Mouse (Mus musculus) CD4-positive, CD25-positive, alpha-beta regulatory T cell, adult 2 months (primary cell): ENCODE measurements around the gene Smyd3.

Experiments used
- DNase-seq: peaks from one replicate; pipeline ENCODE4 v3.0.0-alpha.2; 2012; ENCODE audit warnings: low read depth, low spot score

Gene Smyd3

GRCm38 (mm10) chr1:179231777-179232661, 285.8 kb downstream of the Smyd3 start:
- peak; percentile 78 for DNase-seq

GRCm38 (mm10) chr1:179229515-179229914, 288.3 kb downstream of the Smyd3 start:
- DNase-seq: peak; percentile 35

DNA sequence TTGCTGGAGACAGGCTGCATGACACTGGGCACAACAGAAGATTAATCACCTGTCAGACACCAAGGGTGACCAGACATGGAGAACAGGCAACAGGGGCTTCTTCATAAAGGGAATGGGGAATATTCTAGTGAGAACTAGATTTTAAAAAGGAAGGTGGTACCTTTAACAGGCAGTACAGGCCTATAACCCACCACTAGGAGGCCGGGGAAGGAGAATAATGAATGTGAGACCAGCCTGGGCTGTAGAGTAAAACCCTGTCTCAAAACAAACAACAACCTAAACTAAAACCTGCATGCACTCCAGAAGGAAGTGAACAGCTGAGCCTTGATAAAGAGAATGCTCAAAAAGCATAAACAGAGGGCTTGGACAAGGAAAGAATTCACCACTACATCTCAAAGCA, 297.6 kb downstream of the Smyd3 start:
- no peak for DNase-seq

- no peak for DNase-seq
Measured at GRCm38 (mm10) chr1:179218061-179218460, 299.8 kb downstream of the Smyd3 start.

DNA sequence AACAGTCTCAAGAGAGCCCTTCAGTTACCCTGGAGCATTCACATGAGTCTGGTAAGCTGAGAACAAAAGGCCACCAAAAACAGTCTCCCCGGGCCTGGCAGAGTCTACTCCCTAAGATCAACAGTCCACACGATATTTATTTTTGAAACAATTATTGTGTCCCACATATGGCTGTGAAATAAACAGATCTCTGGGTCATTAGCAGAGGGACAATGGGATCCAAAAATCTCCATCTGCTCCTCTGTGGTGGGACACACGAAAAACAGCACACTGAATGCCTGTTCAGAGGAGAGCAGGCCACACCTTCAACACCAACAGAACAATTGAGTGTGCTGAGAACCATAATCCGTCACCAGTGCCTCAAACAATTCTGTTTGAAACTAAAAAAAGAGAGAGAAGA, 300.8 kb downstream of the Smyd3 start:
- DNase-seq: no peak

DNA sequence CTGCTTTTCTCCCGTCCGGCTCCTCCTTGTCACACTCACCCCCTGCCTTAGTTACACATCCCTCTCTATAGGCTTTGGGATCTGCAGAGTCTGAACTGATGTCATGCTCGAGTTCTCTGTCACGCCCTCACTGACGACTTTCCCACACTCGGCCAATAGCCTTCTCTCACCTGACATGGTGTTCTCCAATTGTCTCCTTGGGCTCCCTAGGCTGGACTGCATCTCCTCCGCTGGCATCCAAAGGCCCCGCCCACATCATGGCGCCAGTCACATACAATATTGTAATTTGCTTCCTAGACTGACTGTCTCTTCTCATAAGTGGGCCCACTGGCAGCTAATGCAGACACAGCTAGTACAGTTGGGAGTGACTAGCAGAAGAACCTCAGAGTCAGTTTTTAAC, 304.5 kb downstream of the Smyd3 start:
- DNase-seq: no peak

DNA sequence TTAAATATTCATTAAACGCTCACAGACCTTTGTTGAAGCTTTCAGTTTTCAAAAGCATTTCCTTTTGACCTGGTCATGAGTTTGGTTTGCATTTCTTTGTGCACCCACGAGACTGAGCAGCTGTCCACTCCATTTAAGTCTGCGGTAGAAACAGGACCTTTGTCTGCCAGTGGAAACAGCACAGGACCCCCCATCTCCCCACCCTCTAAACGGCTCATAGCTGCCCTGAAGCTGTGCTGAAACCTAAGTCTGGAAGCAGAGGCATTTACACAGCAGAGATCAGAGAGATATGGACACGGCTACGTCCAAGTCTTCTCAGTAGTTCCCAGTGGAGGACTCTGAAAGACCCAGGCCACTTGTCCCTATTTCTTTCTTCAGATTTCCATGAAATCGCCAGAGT, 305.5 kb downstream of the Smyd3 start:
- DNase-seq: no peak

DNA sequence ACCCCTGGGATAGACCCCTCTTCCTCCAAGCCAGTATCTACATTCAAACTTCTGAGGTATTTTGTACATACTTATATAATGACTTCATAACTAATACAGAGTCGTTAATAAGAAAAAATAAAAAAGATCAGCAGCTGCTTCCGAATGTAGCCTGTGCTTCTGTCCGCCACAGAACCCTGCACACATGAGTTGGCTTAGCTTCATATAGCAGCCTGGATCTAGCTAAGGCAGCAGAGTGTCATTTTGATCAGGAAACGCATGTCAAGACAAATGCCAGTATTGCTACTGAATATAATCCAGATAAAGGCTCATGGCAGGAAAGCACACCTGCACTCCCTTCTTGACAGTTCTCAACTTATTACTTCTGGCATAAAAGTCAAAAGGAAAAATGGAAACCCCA, 306.5 kb downstream of the Smyd3 start:
- DNase-seq: no peak

DNA sequence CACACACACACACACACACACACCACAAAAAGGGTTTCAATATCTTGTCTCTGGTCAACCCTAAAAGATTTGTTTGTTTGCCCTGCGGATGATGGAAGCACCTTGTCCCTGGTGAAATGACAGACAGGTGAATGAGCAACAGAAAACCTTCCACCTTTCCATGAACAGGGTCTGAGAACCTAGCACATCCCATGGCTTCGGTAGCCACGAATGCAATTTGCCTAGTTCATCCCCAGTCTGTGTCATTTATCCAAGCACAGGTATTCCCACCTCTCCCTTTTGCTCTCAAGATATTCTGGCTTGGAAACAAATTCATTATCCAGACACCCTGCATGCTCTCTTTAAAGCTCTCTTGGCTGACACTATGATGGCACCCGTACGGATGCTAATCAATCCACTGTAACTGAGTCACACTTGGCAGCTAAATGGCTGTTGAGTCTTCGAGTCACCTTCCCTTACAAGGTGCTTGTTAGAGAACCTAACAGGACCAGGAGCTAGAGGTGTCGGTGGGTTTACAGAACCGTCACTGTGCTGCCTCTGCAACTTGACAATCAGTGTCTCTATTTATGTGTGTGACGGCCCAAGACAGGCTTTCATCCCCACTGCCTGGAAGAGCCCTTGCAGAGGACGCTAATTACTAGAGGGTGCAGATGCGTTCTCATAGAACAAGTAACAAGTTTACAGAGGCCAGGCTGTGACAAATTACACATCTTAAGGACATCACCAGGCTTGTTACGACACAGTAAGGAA, 309.8 kb downstream of the Smyd3 start:
- DNase-seq: no peak

DNA sequence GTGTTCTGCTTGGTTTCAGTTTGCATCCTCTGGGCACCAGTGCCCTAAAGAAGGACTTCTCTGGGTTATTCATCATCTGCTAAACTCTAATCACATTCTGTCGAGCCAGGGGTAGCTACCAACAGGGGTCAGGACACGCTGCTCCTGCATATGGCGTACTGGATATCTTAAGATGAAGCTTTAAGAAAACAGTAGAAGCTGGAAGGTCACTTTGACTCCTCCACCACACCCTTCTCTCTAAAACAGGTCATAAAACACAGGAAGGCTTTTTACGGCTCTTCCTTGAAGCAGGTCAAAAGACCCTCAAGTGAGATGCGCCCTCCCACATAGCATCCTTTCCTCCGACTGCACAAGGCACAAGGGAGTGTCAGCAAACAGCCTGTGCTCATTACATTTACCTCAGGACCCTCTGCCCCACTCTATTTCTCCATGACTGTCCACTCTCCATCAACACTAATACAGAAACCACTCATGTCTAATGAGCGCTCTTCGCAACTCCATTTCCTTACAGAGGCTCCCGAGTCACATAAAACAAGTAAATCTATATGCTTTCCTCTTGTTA, 310.6 kb downstream of the Smyd3 start:
- no peak for DNase-seq

GRCm38 (mm10) chr1:179198517-179199200, 319.2 kb downstream of the Smyd3 start:
- DNase-seq: no peak

GRCm38 (mm10) chr1:179197821-179198516, 319.9 kb downstream of the Smyd3 start:
- no peak for DNase-seq

DNA sequence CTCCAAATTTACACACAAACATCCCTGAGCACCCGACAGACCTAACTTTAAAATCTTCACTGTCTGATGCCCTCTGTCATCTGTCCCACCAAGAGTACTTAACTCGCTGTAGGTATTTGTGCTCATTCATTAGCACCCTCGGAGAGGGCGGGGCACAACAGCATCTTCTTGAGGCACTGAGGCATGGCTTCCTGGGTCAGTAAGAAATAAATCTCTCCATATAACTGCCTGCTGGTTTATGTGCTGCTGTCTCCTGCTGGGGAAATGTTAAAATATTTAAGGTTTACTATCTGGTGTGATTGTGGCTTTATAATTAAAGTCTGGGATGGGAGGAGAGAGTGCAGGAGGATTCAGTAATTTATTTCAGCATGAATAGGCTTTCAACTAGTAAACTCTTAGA, 320.7 kb downstream of the Smyd3 start:
- DNase-seq: no peak

DNA sequence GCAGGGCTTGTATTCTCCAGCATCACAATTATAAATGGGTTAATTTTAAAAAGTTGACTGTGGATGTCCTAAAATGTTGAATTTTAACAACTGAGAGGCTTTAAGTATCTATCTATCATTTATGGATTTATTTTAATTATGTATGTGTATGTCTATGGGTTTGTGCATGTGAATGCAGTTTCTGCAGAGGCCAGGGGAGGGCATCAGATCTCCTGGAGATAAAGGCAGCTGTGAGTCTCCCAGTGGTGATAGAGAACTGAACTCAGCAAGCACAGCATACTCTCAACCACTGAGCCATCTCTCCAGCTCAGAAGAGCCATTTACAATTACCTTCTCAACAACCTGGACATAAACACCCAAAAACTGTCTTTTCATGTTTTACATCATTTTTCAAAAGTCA, 321.4 kb downstream of the Smyd3 start:
- peak; percentile 5 for DNase-seq

DNA sequence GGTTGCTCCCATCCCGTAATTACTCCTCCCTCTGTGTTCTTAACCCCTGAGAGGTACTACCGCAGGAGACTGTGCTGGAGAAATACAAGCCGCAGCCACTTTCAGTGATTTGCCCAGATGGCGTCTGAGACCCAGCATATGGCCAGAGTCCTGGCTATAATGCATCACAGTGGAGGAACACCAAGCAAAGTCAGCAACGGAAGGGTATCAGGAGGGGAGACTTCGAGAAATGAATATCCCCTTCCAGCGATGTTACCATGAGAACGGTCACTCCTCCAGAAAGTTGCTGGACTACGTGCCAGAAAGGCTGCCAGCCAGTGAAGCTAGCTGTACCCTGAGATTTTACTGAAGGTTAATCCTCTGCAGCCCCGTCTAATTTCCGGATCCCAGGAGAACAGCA, 325.1 kb downstream of the Smyd3 start:
- DNase-seq: no peak

GRCm38 (mm10) chr1:179190837-179191236, 327.0 kb downstream of the Smyd3 start:
- no peak for DNase-seq

DNA sequence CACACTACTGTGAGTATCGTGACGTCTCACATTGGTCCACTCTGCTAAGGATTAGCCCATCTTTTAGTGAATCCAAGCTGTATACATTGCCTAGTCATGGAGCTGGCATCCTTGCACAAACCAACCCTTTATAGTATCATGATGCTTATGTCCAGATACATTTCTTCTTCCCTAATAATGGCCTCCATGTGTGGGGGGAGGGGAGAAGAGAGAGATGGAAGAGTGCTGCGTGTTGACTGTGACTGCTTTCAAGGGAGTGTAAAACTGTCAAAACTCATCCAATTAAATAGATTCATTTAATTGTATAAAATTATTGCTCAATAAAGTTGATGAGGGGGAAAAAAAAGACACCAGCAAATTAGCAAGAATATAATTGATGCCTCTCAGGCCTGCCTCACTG, 330.7 kb downstream of the Smyd3 start:
- DNase-seq: no peak

- DNase-seq: no peak
Measured at GRCm38 (mm10) chr1:179184631-179185030, 333.2 kb downstream of the Smyd3 start.

DNA sequence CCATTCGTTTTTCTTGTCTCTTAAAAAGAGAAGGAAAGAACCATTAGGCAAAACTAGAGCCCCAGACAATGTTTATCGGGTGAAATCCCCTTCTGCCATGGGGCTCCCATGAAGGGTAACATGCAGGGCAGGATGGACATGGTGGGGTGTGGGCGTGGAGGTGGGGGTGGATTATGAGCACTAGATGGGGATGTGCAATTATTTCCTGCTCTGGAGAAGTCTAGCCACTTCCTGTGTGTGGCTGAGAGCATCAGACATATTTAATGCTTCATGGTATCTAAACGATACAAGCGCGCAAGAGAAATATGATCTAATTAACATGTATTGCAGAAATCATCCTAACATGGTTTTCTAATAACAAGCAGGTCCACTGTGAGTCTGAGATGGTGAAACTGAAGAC, 334.3 kb downstream of the Smyd3 start:
- DNase-seq: peak; percentile 20

DNA sequence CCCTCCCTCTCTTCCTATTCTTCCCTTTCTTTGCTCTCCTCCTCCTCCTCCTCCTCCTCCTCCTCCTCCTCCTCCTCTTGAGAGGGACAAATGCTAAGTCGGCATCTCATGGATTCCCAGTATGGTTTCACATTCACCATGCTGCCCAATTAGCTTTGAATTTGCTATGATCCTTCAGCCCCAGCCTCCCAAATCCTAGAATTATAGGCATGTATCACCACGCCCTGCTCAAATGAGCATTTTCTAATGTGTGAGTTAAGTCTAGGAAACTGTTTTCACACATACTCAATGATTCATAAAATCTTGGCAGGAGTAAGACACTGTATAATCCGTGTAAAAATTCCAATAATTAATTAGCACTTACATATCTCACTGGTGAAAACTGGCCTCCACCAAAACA, 337.3 kb downstream of the Smyd3 start:
- DNase-seq: no peak

DNA sequence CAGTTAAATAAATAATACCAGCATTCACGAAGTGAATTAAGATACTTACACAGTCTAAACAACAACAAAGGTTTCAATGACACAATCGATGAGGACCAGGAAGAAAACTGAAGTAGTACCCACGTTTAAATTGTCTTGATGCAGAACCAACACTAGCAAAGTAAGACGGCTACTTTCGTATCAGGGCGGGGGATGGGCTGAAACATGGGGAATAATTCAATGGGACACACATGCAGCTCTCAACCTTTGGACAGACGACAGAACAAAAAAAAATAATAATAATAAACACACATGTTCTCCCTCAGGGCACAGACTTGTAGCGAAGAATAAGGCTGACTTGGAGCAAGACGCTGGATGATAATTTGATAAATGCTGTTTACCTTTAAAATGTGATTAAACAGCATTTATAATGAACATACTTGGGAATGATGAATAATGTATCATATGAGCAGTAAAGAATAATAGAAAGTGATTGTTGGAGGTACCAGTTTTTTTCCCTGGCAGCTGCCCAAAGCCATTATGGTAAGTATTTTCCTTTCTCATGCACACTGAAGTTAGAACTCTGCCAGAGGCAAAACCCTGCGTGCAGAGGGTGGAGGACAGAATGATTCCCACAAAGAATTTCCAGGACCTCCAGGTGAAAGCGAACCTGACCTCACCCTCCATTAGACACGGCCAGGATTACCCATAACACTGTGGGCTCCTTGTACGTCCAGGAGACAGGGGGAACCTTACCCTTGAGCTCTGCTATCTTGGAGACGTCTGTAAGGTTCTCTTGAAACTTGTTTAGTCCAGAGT, 340.8 kb downstream of the Smyd3 start:
- no peak for DNase-seq
